Mouse (Mus musculus): ENCODE results near the gene Snx1. TPM values are rescaled to one million over a fixed set of nuclear protein-coding genes. Genes with fewer than 3 reads are reported as not detected.

The Snx1 gene
- 89.5 and 105 TPM in 2 replicates for polyA plus RNA-seq (2012; ENCODE audit: insufficient read depth, low replicate concordance)

- no peak for TF ChIP-seq FLI1 (IDR thresholded peaks at IDR 0.05; ENCODE audit: low read length)
- no peak for TF ChIP-seq GATA1 (IDR thresholded peaks at IDR 0.05; ENCODE audit: borderline replicate concordance, low read length)
- no peaks in the 10 kb centered on the region for H3K27me3 ChIP-seq (replicated peaks)
- H3K36me3 ChIP-seq (replicated peaks; ENCODE audit: low read length), result peaks cover 37% of the 10 kb centered on the region
- H3K4me1 ChIP-seq, result peaks cover 65% of the 10 kb centered on the region
- no peaks in the 10 kb centered on the region for H3K9me3 ChIP-seq
- peak within 1 kb of the TSS; percentile 95 for H3K4me3 ChIP-seq (replicated peaks)
Measured at GRCm38 (mm10) chr9:66126456-66127192, at the start of gene Snx1, which contains the start of gene Ciao2a. Snx1 (minus strand) TSS chr9:66126587. Ciao2a (plus strand) TSS chr9:66126611.

- TF ChIP-seq GATA1 (IDR thresholded peaks at IDR 0.05; ENCODE audit: borderline replicate concordance, low read length) (no peak), FLI1 (IDR thresholded peaks at IDR 0.05; ENCODE audit: low read length) (no peak)
- peaks cover 27% of the 10 kb centered on the region for H3K4me1 ChIP-seq
- H3K36me3 ChIP-seq (replicated peaks; ENCODE audit: low read length), result no peaks in the 10 kb centered on the region
- H3K9me3 ChIP-seq, result no peaks in the 10 kb centered on the region
- H3K27me3 ChIP-seq (replicated peaks), result peaks cover 8% of the 10 kb centered on the region
- H3K4me3 ChIP-seq (replicated peaks), result no peak overlapping the region
Measured at GRCm38 (mm10) chr9:66174985-66175384, 48.6 kb upstream of the Snx1 start.

GRCm38 (mm10) chr9:66173316-66173855 lies 47.0 kb upstream of the Snx1 start:
- no peaks in the 10 kb centered on the region for H3K9me3 ChIP-seq
- TF ChIP-seq FLI1 (IDR thresholded peaks at IDR 0.05; ENCODE audit: low read length) (no peak), GATA1 (IDR thresholded peaks at IDR 0.05; ENCODE audit: borderline replicate concordance, low read length) (no peak)
- H3K4me1 ChIP-seq, result peaks cover 31% of the 10 kb centered on the region
- H3K36me3 ChIP-seq (replicated peaks; ENCODE audit: low read length), result no peaks in the 10 kb centered on the region
- peaks cover 6% of the 10 kb centered on the region for H3K27me3 ChIP-seq (replicated peaks)
- H3K4me3 ChIP-seq (replicated peaks), result no peak overlapping the region

- Histone ChIP-seq H3K4me3 (replicated peaks) (no peak overlapping the region), H3K27me3 (replicated peaks) (peaks cover 1% of the 10 kb centered on the region), H3K4me1 (peaks cover 37% of the 10 kb centered on the region), H3K9me3 (no peaks in the 10 kb centered on the region), H3K36me3 (replicated peaks; ENCODE audit: low read length) (no peaks in the 10 kb centered on the region)
- TF ChIP-seq FLI1 (IDR thresholded peaks at IDR 0.05; ENCODE audit: low read length) (no peak), GATA1 (IDR thresholded peaks at IDR 0.05; ENCODE audit: borderline replicate concordance, low read length) (no peak)
Measured at GRCm38 (mm10) chr9:66171275-66171921, 45.0 kb upstream of the Snx1 start.

DNA sequence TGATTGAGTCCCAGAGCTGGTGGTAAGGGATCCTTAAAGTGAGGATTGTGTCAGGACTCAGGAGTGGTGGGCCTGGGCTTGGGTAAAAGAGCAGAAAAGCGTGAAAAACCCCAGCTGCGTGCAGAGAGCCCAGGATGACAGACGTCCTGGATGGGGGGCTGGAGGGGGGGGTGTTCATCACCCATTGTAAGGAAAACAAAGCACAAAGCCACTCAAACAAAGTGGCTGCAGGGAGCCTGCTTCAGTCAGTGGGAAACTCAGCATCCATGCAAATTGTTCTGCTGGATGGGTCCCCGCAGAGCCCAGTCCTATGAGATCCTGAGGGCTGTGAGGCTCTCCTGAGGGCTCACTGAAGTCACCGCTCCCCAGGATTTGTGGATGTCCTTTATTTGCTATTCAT lies 44.1 kb upstream of the Snx1 start:
- Histone ChIP-seq H3K9me3 (no peaks in the 10 kb centered on the region), H3K4me1 (peaks cover 43% of the 10 kb centered on the region), H3K36me3 (replicated peaks; ENCODE audit: low read length) (no peaks in the 10 kb centered on the region), H3K27me3 (replicated peaks) (peaks cover 3% of the 10 kb centered on the region), H3K4me3 (replicated peaks) (no peak overlapping the region)
- no peak for TF ChIP-seq FLI1 (IDR thresholded peaks at IDR 0.05; ENCODE audit: low read length)
- TF ChIP-seq GATA1 (IDR thresholded peaks at IDR 0.05; ENCODE audit: borderline replicate concordance, low read length), result no peak

DNA sequence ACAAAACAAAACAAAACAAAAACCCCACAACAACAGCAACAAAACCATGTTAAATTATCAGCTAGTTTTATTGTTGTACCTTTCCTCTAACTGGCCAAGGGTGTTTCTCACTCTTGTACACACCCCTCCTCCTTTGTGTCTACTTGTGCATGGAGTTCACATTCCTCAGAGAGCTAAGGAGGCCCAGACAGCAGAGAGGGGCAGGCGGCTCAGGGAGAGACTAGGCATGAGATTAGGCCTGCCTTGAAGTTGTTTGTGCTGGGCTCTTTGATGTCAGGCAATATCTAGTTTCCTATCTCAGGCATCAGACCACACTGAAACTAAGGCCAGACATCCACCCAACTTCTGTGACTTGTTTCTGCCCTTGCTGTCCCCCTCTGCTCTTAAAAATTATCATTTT lies 41.8 kb upstream of the Snx1 start:
- Histone ChIP-seq H3K36me3 (replicated peaks; ENCODE audit: low read length) (no peaks in the 10 kb centered on the region), H3K4me1 (peaks cover 34% of the 10 kb centered on the region), H3K9me3 (no peaks in the 10 kb centered on the region)

GRCm38 (mm10) chr9:66167222-66167621 lies 40.8 kb upstream of the Snx1 start:
- Histone ChIP-seq H3K4me3 (replicated peaks) (no peak overlapping the region), H3K4me1 (peaks cover 41% of the 10 kb centered on the region), H3K9me3 (no peaks in the 10 kb centered on the region), H3K36me3 (replicated peaks; ENCODE audit: low read length) (no peaks in the 10 kb centered on the region), H3K27me3 (replicated peaks) (peaks cover 12% of the 10 kb centered on the region)
- TF ChIP-seq FLI1 (IDR thresholded peaks at IDR 0.05; ENCODE audit: low read length), result no peak
- no peak for TF ChIP-seq GATA1 (IDR thresholded peaks at IDR 0.05; ENCODE audit: borderline replicate concordance, low read length)

More for the DNA sequence above, 41.8 kb upstream of the Snx1 start:
- no peak overlapping the region for H3K4me3 ChIP-seq (replicated peaks)
- peaks cover 4% of the 10 kb centered on the region for H3K27me3 ChIP-seq (replicated peaks)
- TF ChIP-seq GATA1 (IDR thresholded peaks at IDR 0.05; ENCODE audit: borderline replicate concordance, low read length), result no peak
- no peak for TF ChIP-seq FLI1 (IDR thresholded peaks at IDR 0.05; ENCODE audit: low read length)

DNA sequence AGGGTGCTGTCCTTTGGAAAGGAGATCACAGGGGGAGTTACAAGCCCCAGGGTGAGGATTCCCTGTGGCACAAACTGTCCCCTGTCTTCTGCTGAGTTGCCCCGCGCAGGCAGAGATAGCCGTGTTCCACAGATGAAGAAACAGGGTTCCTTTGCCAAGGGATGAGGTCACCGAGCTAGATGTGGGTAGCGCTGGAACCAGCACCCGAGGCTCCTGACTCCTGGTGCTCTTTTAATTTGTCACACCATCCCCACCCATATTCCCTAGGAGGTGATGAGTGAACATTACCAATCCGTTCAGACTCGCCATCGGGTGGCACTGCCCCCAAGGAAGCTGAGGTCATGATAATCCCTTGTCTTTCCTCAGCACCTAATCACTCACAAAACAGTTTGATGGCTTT lies 36.6 kb upstream of the Snx1 start:
- Histone ChIP-seq H3K9me3 (peaks cover 21% of the 10 kb centered on the region), H3K4me3 (replicated peaks) (no peak overlapping the region), H3K36me3 (replicated peaks; ENCODE audit: low read length) (no peaks in the 10 kb centered on the region), H3K4me1 (peaks cover 42% of the 10 kb centered on the region), H3K27me3 (replicated peaks) (peaks cover 52% of the 10 kb centered on the region)
- TF ChIP-seq GATA1 (IDR thresholded peaks at IDR 0.05; ENCODE audit: borderline replicate concordance, low read length) (no peak), FLI1 (IDR thresholded peaks at IDR 0.05; ENCODE audit: low read length) (no peak)

GRCm38 (mm10) chr9:66160155-66160554 lies 33.8 kb upstream of the Snx1 start:
- H3K4me1 ChIP-seq, result peaks cover 46% of the 10 kb centered on the region
- H3K4me3 ChIP-seq (replicated peaks), result no peak overlapping the region
- TF ChIP-seq FLI1 (IDR thresholded peaks at IDR 0.05; ENCODE audit: low read length), result no peak
- TF ChIP-seq GATA1 (IDR thresholded peaks at IDR 0.05; ENCODE audit: borderline replicate concordance, low read length), result no peak
- H3K9me3 ChIP-seq, result peaks cover 21% of the 10 kb centered on the region
- no peaks in the 10 kb centered on the region for H3K36me3 ChIP-seq (replicated peaks; ENCODE audit: low read length)
- peaks cover 56% of the 10 kb centered on the region for H3K27me3 ChIP-seq (replicated peaks)

Measured in megakaryocyte, embryonic 14.5 days (primary cell).